Mouse (Mus musculus): ENCODE results near the gene 1700003E16Rik.

1700003E16Rik gene

DNA sequence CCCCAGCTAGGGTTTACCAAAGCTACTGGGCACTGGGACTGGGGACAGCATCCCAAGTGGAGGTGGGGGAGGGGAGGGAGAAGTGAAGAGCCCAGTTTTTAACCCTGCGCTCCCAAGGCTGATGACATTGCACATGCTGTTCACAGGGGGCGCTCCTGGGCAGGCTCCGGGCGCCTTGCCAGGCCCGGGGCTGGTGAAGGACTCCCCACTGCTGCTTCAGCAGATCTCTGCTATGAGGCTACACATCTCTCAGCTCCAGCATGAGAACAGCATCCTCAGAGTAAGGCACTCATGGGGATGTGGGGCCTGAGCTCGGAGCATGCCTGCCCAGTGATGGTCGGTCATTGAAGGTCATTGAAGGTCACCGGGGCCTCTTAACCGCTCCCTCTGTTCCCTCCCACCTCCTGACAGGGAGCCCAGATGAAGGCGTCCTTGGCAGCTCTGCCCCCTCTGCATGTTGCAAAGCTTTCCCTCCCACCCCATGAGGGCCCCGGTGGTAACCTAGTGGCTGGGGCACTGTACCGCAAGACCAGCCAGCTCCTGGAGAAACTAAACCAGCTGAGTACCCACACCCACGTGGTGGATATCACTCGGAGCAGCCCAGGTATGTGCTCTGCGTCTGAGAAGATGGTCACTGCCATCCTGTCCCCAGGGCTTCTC, 41.3 kb downstream of the 1700003E16Rik start:
- no peak for DNase-seq (ENCODE audit: extremely low spot score, low read depth, low spot score)

GRCm38 (mm10) chr6:83203320-83203719, 47.1 kb downstream of the 1700003E16Rik start:
- no peak for DNase-seq (ENCODE audit: extremely low spot score, low read depth, low spot score)

DNA sequence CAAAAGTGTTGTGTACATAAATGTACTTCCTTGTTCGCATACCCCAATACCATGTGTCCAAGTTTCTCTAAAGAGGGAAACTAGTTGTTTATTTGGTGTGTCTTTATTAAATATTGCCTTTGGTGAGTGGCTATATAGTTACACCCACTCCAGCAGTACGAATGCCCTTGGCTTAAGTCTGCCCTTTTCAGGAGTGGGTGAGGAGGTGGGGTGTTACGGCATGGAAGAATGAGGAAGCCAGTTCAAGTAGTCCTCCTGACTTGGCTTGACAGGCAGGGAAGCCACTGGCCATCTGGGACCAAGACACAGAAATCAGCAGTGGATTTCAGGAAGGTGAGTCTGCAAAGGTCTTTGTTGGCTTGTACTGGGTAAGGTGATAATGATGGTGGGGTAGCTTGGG, 49.6 kb downstream of the 1700003E16Rik start:
- no peak for DNase-seq (ENCODE audit: extremely low spot score, low read depth, low spot score)

- no peak for DNase-seq (ENCODE audit: extremely low spot score, low read depth, low spot score)
These were observed 50.1 kb downstream of the 1700003E16Rik start for GRCm38 (mm10) chr6:83206321-83206720.

GRCm38 (mm10) chr6:83207361-83208049, 51.3 kb downstream of the 1700003E16Rik start:
- no peak for DNase-seq (ENCODE audit: extremely low spot score, low read depth, low spot score)

DNA sequence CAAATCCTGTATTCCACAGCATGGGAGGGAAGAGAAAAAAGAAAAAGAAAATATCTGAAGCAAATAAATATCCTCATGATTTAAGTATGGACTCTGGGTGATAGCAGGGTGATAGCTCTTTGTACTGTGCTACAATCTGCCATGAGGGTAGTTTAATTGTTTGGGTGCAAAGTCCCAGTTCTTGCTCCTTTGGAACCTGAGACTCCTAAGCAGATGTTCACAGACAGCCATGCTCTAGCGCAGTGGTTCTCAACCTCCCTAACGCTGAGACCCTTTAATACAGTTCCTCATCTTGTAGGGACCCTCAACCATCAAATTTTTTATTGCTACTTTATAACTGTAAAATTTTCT, 51.8 kb downstream of the 1700003E16Rik start:
- DNase-seq (ENCODE audit: extremely low spot score, low read depth, low spot score) = no peak

DNA sequence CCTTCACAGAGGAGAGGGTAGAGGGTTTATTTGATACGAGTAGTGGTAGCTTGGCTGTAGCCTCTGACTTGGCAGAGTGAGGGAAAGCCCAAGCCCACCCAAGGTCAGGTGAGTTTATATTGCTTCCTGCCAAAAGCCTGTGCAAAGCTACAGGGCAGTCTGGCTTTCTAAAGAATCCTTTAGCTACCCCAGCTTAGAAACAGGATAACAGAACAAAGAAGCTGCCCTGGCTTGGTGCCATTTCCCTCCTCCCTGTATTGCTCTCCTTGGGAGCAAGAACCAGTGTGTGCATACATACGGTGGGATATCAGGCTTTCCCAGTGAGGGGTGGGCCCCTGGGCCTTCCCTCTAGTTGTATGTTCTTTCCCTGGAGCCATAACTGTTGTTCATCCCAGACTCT, 54.3 kb downstream of the 1700003E16Rik start:
- DNase-seq (ENCODE audit: extremely low spot score, low read depth, low spot score) = no peak

GRCm38 (mm10) chr6:83211526-83211925, 55.3 kb downstream of the 1700003E16Rik start:
- DNase-seq (ENCODE audit: extremely low spot score, low read depth, low spot score) = no peak

Measured in hindlimb bud, embryonic 11.5 days (tissue).